Mouse (Mus musculus): ENCODE results near the gene Gtf3c3. TPM values are rescaled to one million over a fixed set of nuclear protein-coding genes. Genes with fewer than 3 reads are reported as not detected.

Gtf3c3 gene
- total RNA-seq, 1 experiment from 2014 or later, result 36.4 TPM

- ATAC-seq (replicated peaks in 1 of 2; ENCODE audit: insufficient read depth in 1 of 2, low FRiP score in 2 of 2, low TSS enrichment in 1 of 2, low read depth in 1 of 2, poor library complexity in 2 of 2, severe bottlenecking in 2 of 2), result no peak
Measured at GRCm38 (mm10) chr1:54354786-54355185, 84.0 kb downstream of the Gtf3c3 start.

Other genes with a start within 250 kb of the Gtf3c3 start
- gene Hecw2, start 243.8 kb downstream of the Gtf3c3 start, total RNA-seq (2017), result not detected in 2 replicates
- 1.3 and 1.6 TPM in 2 replicates for gene Ccdc150, start 188.3 kb downstream of the Gtf3c3 start, total RNA-seq (2017)
- 0.94 and 1.3 TPM in 2 replicates for gene Pgap1, start 118.7 kb upstream of the Gtf3c3 start, total RNA-seq (2017)